Mouse (Mus musculus) left cerebral cortex, postnatal 10 days (tissue): ENCODE measurements at regions not wholly inside any gene's neighbourhood (a gene's known extent, or its start where the extent isn't known, plus 50 kb on each side); places are given as distances from the start of the nearest gene placed in this dataset.

Experiments
- DNase-seq, 2 experiments: peaks; one replicate each; pipeline ENCODE4 v3.0.0; 2021 to 2022; ENCODE audit warnings: low spot score in 2 of 2, mixed read lengths in 1 of 2; ENCODE audit errors: extremely low spot score in 1 of 2
- intact Hi-C: fragments of 180-260 bp; cut with DNase I; formaldehyde crosslinking; loops from one replicate; pipeline ENCODE4 v1.15.1; 2025

DNA sequence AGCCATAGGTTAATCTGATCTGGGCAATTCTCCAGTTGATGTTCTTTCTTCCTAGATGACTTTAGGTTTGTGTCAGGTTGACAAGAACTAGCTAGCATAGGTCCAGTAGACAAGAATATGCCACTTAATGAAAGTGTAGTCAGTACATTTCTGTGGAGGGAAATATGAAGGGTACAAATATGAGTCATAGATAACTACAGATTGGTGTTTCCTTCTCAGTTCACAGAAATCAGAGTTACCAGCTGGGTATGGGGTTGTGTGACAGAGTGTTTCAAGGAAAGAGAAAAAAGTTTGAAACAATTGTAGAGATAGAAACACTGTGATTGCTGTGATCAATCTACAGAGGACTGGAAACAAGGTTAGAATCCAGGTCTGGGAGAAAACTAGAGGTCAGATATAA is 337.0 kb upstream of the Rnaseh2b start:
- intact Hi-C loops = no loop called here
- no peak for DNase-seq

DNA sequence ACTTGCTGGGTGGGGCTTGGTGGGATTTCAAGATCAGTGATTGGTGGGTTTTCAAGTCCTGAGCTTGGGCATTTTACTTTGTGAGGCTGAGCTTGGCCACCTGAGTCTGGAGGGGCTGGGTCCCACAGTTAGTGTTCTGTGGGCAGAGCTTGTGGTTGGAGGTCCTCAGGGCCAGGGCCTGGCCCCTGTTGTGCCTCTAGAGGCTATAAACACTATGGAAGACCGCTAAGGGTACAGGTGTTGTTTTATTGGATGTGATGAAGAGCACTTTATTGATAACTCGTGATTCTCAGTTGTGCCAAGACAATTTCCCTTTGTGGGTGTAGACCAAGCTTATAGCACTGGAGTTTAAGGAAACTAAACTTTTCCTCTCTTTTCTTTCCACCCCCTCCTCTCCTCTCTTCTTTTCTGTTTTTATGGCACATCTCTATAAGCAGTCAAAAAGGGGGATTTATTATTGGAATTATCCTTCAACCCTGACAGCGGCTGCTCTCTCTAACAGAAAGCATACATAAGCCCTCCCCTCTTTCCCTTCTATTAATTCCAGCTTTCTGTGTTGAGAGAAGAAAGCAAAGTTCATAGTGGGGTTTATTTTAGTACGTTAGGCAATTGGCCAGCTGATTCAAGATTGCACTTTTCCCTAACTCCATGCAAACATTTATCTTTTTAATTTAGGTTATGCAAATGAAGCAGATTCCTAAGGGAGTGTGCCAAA is 332.0 kb upstream of the Rnaseh2b start:
- no peak for DNase-seq
- intact Hi-C loops = no loop called here

DNA sequence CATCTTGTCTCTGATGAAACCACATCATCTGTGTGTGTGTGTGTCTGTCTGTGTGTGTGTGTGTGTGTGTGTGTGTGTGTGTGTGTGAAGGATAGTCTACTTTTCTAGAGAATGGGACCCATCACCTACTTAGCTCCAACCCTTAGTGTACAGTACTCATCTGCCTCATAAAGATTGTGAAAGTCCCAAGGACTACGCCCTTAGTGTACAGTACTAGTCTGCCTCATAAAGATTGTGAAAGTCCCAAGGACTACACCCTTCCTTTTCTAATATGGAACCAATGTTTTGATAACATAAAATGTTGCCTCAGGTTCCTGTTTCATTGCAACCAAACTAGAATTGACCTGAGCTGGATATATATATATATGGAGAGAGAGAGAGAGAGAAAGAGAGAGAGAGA is 323.9 kb upstream of the Rnaseh2b start:
- intact Hi-C loops = no loop called here
- DNase-seq = no peak

DNA sequence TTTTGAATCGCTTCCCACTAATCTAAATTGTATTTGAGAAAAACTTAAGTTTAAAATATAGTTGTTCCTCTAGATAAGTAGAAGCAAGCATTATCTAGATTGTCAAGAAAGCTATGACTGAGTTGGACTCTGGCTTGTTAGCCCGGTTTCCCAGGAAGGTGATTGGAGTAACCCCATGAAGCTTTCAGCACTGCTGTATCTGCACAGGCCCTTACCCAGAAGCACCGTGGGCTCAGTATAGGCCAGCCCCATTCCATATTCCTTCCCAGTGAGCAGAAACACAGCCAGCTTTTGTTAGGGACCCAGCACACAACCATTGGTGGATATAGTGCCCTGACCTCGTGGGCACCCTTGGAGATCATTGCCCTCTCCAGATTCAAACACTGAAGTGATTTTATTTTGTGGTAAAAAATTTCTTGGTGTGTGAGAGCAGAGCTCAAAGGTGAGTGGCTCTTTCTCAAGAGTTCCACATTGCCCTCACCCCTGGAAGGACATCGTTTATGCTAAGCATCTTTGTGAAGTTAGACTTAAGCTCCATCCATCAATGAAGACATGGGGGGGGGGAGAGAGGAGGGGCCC is 323.3 kb upstream of the Rnaseh2b start:
- intact Hi-C loops = no loop called here
- DNase-seq = no peak

DNA sequence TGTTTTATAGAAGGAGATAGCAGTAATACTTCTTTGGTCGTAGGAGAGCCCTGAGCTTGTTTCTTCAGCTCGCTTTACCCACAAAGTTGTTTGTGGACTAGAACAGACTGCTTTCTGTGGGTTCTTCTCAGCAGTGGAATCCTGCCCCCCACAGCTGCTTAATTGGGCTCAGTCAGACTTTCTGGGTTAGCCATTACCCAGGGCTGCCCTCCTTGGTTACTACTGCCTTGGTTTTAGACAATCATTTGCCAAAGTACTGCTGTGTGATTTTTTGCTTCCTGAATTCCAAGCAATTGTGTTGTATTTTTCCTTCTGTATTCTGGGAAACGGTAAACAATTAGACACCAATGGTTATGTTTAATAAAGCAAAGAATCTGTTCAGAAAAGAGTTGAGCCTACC is 321.8 kb upstream of the Rnaseh2b start:
- intact Hi-C loops = no loop called here
- DNase-seq = no peak

DNA sequence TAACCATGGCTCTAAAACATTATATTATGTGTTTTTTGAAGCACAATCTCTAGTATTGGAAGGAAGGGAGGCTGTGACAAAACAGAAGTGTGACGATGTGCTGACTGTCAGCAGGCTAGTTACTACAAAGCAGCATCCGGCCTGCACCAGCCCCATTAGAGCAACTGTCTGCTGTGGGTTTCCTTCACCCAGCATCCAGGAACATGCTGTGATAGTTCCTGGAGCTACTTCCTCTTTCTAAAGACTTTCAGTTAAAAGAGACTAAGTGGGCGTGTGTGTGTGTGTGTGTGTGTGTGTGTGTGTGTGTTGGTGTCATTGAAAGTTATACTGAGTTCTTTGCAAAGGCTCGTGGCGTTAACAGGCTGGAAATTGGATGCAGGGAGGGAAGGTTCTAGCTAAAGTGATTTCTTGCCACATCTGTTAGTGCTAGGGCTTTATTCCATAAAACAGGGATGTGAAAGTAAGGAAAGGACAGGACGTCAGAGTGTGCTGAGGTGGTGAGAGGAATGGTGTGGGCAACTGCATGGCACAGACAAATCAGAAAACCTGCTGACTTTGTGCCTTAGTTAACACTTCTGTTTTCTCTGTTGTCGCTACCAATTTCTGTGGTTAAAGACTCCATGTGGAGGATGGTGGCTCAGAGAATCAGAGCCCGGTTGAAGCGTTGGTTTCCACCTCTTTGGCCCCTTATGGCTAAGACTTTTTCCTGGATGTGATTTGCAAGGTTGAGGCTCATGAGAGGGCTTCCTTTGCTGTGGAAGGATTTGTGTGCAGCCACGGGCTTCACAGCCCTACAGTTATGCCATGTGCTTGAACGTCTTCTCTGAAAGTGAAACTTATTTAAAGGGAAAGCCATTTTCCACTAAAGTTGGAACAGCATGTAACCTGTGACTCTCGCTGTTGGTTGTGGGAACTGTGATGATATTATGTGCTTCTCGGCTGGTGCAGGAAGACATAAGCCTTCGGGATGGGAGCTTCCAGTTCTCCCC is 321.0 kb upstream of the Rnaseh2b start:
- intact Hi-C loops = no loop called here
- peak in 1 of 2 experiments; percentile 52 for DNase-seq

DNA sequence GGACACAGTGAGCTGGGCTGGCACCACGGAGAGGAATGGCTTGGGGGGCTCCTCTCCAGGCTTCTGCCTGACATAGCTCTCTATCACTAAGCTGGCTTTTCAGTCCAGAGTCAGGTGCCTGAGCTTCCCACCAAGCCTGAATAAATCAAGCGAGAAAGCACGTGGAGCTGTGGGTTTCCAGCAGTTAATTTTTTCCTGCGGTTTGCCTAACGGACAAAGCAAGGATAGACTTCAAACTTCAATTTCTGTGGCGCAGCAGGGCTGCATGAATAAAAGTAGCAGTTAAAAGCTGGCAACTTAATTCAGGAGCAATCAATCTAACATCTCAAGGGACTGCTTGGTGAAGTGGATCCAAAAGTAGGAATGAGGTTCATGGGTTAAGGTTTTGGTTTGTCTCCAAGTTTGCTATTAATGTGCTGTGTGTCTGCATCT is 317.1 kb upstream of the Rnaseh2b start:
- intact Hi-C loops = no loop called here
- DNase-seq = no peak

DNA sequence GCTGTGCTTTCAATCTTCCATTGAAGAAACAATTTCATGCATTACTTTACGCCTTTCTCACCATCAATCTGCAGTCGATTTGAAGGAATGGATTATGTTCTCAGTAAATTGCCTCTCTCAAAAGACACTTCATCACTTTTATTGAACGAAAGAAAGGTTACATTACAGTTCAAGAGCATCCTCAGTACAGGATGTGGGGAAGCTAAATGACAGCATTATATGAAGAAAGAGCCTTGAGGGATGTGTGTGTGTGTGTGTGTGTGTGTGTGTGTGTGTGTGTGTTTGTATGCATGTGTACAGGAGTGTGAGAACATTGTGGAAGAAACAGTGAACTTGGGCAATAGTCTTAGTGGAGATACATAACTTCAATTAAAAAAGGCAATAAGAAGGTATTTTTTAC is 311.8 kb upstream of the Rnaseh2b start:
- intact Hi-C loops = no loop called here

DNA sequence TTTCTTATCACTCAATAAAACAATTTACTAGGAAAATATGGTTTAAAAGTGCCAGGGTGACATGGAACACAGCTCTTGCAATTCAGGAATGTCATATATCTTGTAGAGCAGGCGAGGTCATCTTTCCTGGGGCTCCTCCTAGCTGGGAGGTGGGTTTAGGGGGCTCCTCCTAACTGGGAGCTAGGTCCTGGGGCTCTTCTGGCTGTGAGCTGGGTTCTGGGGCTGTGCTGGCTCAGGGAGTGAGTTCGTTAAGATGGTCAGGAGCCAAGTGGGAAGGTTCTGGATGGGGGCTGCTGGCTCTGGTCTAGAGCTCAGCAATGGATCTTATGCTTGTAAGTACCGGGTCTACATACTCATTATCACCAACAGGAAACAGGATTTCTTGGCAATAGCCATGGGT is 306.8 kb upstream of the Rnaseh2b start:
- no peak for DNase-seq
- intact Hi-C loops = no loop called here

More for the DNA sequence above, 311.8 kb upstream of the Rnaseh2b start:
- DNase-seq = no peak

DNA sequence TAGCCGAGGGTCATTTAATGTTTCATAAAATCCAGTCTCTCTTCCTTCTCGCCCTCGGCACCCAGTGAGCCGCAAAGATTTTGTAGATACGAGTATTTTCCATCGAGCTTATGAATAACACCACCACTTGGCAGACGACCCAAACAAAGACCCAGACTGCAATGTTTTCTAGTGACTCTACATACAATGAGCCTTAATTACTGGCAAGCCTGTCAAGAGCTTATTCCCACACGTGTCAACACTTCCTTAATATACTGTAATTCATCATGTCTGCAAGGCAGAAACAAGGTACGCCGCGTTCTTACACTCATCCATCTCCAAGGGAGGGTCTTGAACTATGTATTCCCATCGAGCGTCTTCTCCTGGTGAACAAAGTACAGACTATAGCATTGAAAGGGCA is 306.2 kb upstream of the Rnaseh2b start:
- no peak for DNase-seq
- intact Hi-C loops = no loop called here

DNA sequence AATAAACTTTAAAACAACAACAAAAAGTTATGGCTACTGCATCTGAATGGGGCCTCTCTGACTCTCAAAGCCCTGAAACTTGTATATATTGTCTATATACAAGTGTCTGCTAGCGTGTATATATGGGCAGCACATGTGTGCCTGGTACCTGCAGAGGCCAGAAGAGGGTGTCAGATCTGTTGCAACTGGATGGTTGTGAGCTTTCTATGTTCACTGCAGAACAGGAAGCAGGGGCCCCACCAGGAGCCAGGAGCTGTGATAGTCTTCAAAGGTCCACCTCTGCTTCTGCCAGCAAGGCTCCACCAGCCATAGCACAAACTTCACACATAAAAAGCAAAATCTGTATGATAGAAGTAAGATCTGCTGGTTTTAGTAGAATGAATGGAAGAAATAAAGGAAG is 297.1 kb upstream of the Rnaseh2b start:
- intact Hi-C loops = no loop called here
- DNase-seq = no peak

DNA sequence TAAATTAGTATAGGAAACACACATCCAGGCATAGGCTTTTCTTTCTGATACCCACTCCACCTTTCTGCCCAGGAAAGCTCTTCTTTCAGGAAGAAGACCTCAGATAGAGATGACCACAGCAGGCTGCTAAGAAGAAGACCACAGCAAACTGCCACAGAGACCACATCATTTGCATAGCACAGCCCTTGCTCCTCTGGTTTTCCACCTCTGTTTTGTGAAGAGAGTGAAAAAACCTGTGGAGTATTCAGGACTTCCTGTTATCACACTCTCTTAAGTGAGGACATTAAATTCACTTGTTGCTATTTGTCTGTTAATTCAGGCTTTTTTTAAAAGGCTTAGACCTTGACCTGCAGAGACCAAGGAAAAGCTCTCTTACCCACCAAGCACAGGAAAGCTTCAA is 294.7 kb upstream of the Rnaseh2b start:
- no peak for DNase-seq
- intact Hi-C loops = no loop called here

DNA sequence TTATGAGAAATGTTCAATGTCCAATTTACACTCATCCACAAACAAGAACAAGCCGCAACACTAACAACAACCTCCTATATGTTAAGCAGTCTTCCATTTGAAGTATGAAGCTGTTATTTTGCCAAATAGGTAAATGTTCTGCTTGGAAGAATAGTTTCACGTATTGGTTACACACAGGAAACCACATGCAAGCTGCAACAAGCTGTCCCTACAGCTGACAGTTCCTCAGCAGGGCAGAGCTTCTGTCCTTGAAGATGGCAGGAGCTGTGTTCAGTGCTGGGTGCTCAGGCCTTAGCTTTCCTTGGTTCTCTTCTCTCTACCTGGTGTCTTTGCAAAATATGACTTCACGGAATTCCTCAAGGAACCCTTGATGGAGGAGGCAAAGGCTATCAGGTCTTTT is 294.1 kb upstream of the Rnaseh2b start:
- DNase-seq = no peak
- intact Hi-C loops = no loop called here

DNA sequence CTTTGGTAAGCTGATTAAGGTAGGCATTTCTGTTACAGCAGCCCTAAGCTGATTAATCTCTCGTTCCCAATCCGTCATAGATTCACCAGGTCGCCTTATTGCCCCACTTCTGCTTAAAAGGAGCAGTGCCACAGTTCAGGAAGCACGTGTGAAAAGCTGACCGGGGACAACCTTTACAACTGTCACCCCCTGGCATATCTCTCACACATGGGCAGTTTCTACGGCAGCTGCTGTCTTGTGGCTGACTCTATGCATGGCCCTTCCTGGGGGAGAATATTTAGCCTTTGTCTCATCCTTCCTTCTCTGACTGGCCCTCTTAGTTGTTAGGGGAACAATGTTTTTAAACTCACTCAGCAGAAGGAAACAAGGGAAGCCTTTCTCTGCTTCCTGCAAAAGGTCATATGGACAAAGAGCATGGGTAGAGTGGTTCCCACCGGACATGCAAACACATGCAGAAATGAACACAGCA is 290.9 kb upstream of the Rnaseh2b start:
- intact Hi-C loops = no loop called here
- no peak for DNase-seq

DNA sequence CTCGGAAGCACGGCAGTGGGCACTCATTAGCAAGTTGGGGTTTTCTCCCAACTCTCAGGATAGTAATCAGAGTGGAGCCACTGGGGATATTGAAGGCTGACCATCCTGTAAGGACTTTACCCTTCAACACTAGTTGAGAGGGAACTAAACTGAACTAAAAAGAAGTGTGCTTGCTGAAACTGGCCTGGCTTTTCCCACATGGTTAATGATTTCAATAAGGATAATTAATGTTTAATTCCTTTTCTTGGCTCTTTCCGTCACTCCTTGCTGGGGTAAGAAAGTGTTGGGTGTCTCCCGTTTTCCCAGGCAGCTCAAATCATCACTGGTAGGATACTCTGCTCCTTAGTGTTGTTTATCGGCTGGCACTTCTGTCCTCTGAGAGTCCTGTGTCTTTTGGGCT is 290.3 kb upstream of the Rnaseh2b start:
- intact Hi-C loops = no loop called here
- DNase-seq = no peak

DNA sequence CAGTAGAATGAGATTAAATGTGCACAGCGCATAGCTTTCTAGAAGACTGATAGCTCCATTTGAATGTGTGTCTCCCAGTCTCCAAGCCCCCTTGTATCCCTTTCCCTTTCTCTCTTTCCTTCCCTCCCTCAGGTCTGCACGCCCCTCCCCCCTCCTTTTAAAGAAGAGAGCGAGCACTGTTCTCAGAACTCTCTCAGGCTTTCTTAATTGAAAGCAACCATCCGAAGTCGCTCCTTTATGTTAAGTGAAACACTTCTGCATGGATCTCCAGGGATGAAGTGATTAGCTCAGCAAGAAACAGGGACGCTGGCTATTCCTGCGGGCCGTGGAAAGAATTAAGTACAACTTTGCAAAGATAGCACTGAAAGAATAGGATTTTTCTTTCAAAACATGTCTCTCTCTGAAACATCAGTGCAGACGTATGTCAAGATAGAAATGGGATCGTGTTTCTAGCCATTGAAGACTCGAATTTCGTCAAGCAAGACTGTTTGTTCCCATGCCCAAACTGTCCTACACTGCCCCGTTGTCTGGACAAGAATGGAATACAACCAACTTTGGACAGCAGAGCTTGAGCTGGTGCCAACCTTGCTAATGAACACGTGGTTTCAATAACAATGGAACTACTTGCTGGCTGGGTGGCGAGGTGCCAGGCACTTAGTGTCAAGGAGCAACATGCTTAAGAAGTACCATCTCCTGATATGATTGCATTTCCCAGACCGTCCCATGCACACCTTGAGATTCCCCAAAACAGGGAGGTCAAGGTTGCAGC is 289.2 kb upstream of the Rnaseh2b start:
- intact Hi-C loops = no loop called here
- DNase-seq = peak; percentile 20 to 61

DNA sequence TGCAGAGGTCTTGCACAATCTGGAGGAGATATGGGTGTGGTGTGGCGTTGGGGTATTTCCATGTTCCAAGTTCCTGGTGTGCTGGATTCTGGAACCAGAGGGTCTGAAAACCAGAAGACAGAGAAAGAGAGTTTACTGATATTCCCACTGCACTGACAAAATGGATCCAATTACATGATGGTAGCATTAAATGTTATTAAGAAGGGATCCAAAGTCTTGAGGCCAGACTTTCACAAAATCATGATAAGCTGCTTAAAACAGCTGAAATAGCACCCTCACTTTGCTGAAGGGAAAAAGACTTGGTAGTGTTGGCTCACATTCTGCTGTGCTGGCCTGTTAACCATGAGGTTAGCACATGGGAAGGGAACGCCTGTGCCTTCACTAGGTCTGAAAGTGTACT is 288.6 kb upstream of the Rnaseh2b start:
- no peak for DNase-seq

DNA sequence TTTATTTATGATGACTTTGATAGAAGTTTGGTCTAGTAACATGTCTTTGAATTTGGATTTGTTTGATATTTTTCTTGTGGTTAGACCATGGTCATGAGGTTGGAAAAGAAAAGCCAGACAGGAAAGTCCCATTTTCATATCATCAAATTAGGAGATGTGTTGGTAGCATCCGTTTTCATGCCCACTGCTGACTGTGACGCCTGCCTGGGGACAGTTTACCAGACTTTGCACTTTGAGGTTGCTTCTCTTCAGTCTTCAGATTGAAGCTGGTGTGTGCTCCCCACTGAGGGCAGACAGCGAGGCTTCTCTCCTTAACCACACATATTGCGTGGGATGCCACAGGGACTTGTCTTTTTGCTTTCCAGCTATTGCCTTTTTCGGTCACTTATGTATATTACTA is 283.7 kb upstream of the Rnaseh2b start:
- intact Hi-C loops = no loop called here
- no peak for DNase-seq

More for the DNA sequence above, 288.6 kb upstream of the Rnaseh2b start:
- intact Hi-C loops = no loop called here

DNA sequence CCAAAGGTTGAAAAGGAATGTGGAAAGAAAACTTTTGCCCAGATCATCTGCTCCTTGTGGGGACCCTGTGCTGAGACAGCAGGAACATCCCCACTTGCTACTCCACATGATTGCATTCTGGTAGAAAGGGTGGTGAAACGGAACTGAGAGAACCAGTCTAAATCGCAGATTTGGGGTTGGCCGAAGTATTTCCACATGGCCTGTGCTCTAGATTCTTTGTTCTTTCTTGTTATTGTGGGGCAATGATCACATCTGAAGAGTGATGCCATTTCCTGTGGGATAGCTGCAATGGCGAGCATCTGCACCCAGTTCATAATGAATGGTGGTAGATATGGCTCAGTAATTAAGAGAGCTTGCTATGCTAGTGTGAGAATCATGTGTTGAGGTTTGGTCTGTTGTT is 273.6 kb upstream of the Rnaseh2b start:
- DNase-seq = no peak
- intact Hi-C loops = no loop called here
